Mouse (Mus musculus): ENCODE results near the gene Tnnc2.

Tnnc2 gene

GRCm38 (mm10) chr2:164773229-164773988, 6.4 kb downstream of the Tnnc2 start:
- DNase-seq (ENCODE audit: low read depth), result no peak

- DNase-seq (ENCODE audit: low read depth), result no peak
These were observed 8.6 kb downstream of the Tnnc2 start for GRCm38 (mm10) chr2:164771123-164771522.

GRCm38 (mm10) chr2:164770279-164770678, 9.5 kb downstream of the Tnnc2 start:
- DNase-seq (ENCODE audit: low read depth), result peak; percentile 56

- DNase-seq (ENCODE audit: low read depth), result peak; percentile 99
These were observed 10.3 kb downstream of the Tnnc2 start, which contains the start of gene Ube2c for GRCm38 (mm10) chr2:164769258-164770037. TSS of gene Ube2c (plus strand) at chr2:164769898.

GRCm38 (mm10) chr2:164767812-164768540, 11.8 kb downstream of the Tnnc2 start:
- DNase-seq (ENCODE audit: low read depth), result no peak

- DNase-seq (ENCODE audit: low read depth), result no peak
These were observed 13.9 kb downstream of the Tnnc2 start for GRCm38 (mm10) chr2:164765841-164766240.

- DNase-seq (ENCODE audit: low read depth), result no peak
These were observed 17.2 kb downstream of the Tnnc2 start for GRCm38 (mm10) chr2:164762593-164762992.

GRCm38 (mm10) chr2:164761971-164762370, 17.8 kb downstream of the Tnnc2 start:
- no peak for DNase-seq (ENCODE audit: low read depth)

- DNase-seq (ENCODE audit: low read depth), result no peak
These were observed 18.3 kb downstream of the Tnnc2 start for GRCm38 (mm10) chr2:164761502-164761901.

- no peak for DNase-seq (ENCODE audit: low read depth)
These were observed 19.5 kb downstream of the Tnnc2 start for GRCm38 (mm10) chr2:164760059-164760833.

GRCm38 (mm10) chr2:164758692-164759091, 21.1 kb downstream of the Tnnc2 start:
- DNase-seq (ENCODE audit: low read depth), result no peak

GRCm38 (mm10) chr2:164757841-164758240, 21.9 kb downstream of the Tnnc2 start:
- no peak for DNase-seq (ENCODE audit: low read depth)

- no peak for DNase-seq (ENCODE audit: low read depth)
These were observed 25.0 kb downstream of the Tnnc2 start for GRCm38 (mm10) chr2:164754800-164755199.

- DNase-seq (ENCODE audit: low read depth), result no peak
These were observed 25.7 kb downstream of the Tnnc2 start for GRCm38 (mm10) chr2:164754105-164754504.

- DNase-seq (ENCODE audit: low read depth), result no peak
These were observed 27.3 kb downstream of the Tnnc2 start for GRCm38 (mm10) chr2:164752454-164752853.

GRCm38 (mm10) chr2:164748991-164749390, 30.8 kb downstream of the Tnnc2 start:
- DNase-seq (ENCODE audit: low read depth), result no peak

GRCm38 (mm10) chr2:164748191-164748590, 31.6 kb downstream of the Tnnc2 start:
- DNase-seq (ENCODE audit: low read depth), result no peak

- DNase-seq (ENCODE audit: low read depth), result peak; percentile 61
These were observed 33.1 kb downstream of the Tnnc2 start for GRCm38 (mm10) chr2:164746693-164747092.

GRCm38 (mm10) chr2:164745843-164746479, 33.8 kb downstream of the Tnnc2 start, which contains the start of the genes Wfdc3 and Dnttip1:
TSS of gene Wfdc3 (minus strand) at chr2:164745931.
TSS of gene Dnttip1 (plus strand) at chr2:164745983.
- DNase-seq (ENCODE audit: low read depth), result peak; percentile 98

GRCm38 (mm10) chr2:164744987-164745386, 34.8 kb downstream of the Tnnc2 start:
- DNase-seq (ENCODE audit: low read depth), result no peak

- no peak for DNase-seq (ENCODE audit: low read depth)
These were observed 39.9 kb downstream of the Tnnc2 start for GRCm38 (mm10) chr2:164739876-164740275.

All from induced T-regulatory cell, adult 2 months (primary cell).